Mouse (Mus musculus): ENCODE measurements around the gene Phf5a. TPM values are rescaled to one million over a fixed set of nuclear protein-coding genes. Genes with fewer than 3 reads are reported as not detected.
"Not testable (repeated sequence)": the region's sequence is repeated elsewhere in the genome, so short reads cannot be mapped to it uniquely, and the experiment has no call there.

Gene Phf5a
- polyA plus RNA-seq (2012; rRNA removed) = 31.5 and 41.4 TPM in 2 replicates

- DNase-seq (ENCODE audit: low read depth) = no peak
Measured at GRCm38 (mm10) chr15:81871604-81872261, at the start of gene Phf5a. Gene Phf5a (minus strand): TSS chr15:81871911.

GRCm38 (mm10) chr15:81921255-81921654 lies 49.5 kb upstream of the Phf5a start:
- no peak for DNase-seq (ENCODE audit: low read depth)

- DNase-seq (ENCODE audit: low read depth) = no peak
Measured at GRCm38 (mm10) chr15:81920546-81921217, 49.0 kb upstream of the Phf5a start.

GRCm38 (mm10) chr15:81919062-81919461 lies 47.4 kb upstream of the Phf5a start:
- DNase-seq (ENCODE audit: low read depth) = no peak

GRCm38 (mm10) chr15:81917621-81918463 lies 46.1 kb upstream of the Phf5a start:
- no peak for DNase-seq (ENCODE audit: low read depth)

- no peak for DNase-seq (ENCODE audit: low read depth)
Measured at GRCm38 (mm10) chr15:81917201-81917600, 45.5 kb upstream of the Phf5a start.

- DNase-seq (ENCODE audit: low read depth) = no peak
Measured at GRCm38 (mm10) chr15:81915663-81916062, 44.0 kb upstream of the Phf5a start.

GRCm38 (mm10) chr15:81914668-81915067 lies 43.0 kb upstream of the Phf5a start:
- DNase-seq (ENCODE audit: low read depth) = no peak

- no peak for DNase-seq (ENCODE audit: low read depth)
Measured at GRCm38 (mm10) chr15:81912498-81912897, 40.8 kb upstream of the Phf5a start.

GRCm38 (mm10) chr15:81908767-81909166 lies 37.1 kb upstream of the Phf5a start:
- not testable (repeated sequence) for DNase-seq (ENCODE audit: low read depth)

GRCm38 (mm10) chr15:81907953-81908352 lies 36.2 kb upstream of the Phf5a start:
- DNase-seq (ENCODE audit: low read depth) = no peak

GRCm38 (mm10) chr15:81904939-81905338 lies 33.2 kb upstream of the Phf5a start:
- no peak for DNase-seq (ENCODE audit: low read depth)

- DNase-seq (ENCODE audit: low read depth) = no peak
Measured at GRCm38 (mm10) chr15:81898751-81899150, 27.0 kb upstream of the Phf5a start.

- DNase-seq (ENCODE audit: low read depth) = no peak
Measured at GRCm38 (mm10) chr15:81897607-81898285, 26.0 kb upstream of the Phf5a start.

GRCm38 (mm10) chr15:81896407-81896806 lies 24.7 kb upstream of the Phf5a start:
- no peak for DNase-seq (ENCODE audit: low read depth)

- no peak for DNase-seq (ENCODE audit: low read depth)
Measured at GRCm38 (mm10) chr15:81894002-81894401, 22.3 kb upstream of the Phf5a start.

GRCm38 (mm10) chr15:81891822-81892580 lies 20.3 kb upstream of the Phf5a start:
- no peak for DNase-seq (ENCODE audit: low read depth)

GRCm38 (mm10) chr15:81891140-81891802 lies 19.6 kb upstream of the Phf5a start:
- DNase-seq (ENCODE audit: low read depth) = no peak

- DNase-seq (ENCODE audit: low read depth) = no peak
Measured at GRCm38 (mm10) chr15:81889175-81889574, 17.5 kb upstream of the Phf5a start.

GRCm38 (mm10) chr15:81886795-81887550 lies 15.3 kb upstream of the Phf5a start:
- no peak for DNase-seq (ENCODE audit: low read depth)
